In genomic region chr9:58539886-58540285, GRCm38 (mm10) we compare ENCODE assay signal across 9 mouse cellular contexts. TPM values are rescaled to one million over a fixed set of nuclear protein-coding genes. Genes with fewer than 3 reads are reported as not detected.
DNase-seq lines count a peak whose midpoint lies in the region; ATAC-seq and TF ChIP-seq lines count a peak whose summit lies in the region.
"Had no signal": no experiment of that assay in that cellular context is flagged by ENCODE, and none has a peak within 500 bp of the region (broad histone marks: within the 10 kb centered on the region; RNA-seq: fewer than 3 reads in every experiment).

No protein-coding gene starts in this region.

- H3K36me3 ChIP-seq in midbrain, embryonic 10.5 days, result peaks cover 25% of the 10 kb centered on the region
- peaks cover 16% of the 10 kb centered on the region; the same call in 1 of the 2 replicates for H3K36me3 ChIP-seq in midbrain, embryonic 15.5 days (replicated peaks)
- H3K36me3 ChIP-seq in hindbrain, embryonic 14.5 days (replicated peaks; ENCODE audit: control insufficient read depth, insufficient read depth), result peaks cover 27% of the 10 kb centered on the region
- no peaks in the 10 kb centered on the region for H3K36me3 ChIP-seq in liver, embryonic 14.5 days (replicated peaks; ENCODE audit: control insufficient read depth, insufficient read depth, low read depth)

- H3K9me3 ChIP-seq in midbrain, embryonic 10.5 days (replicated peaks), result no peaks in the 10 kb centered on the region
- H3K9me3 ChIP-seq in midbrain, embryonic 15.5 days, result no peaks in the 10 kb centered on the region
- H3K9me3 ChIP-seq in hindbrain, embryonic 14.5 days (ENCODE audit: control insufficient read depth, low read length), result no peaks in the 10 kb centered on the region
- H3K9me3 ChIP-seq in liver, embryonic 14.5 days (ENCODE audit: control insufficient read depth, low read length), result no peaks in the 10 kb centered on the region

- H3K9ac ChIP-seq in midbrain, embryonic 15.5 days, result no peak overlapping the region
- no peak overlapping the region for H3K9ac ChIP-seq in hindbrain, embryonic 14.5 days
- no peak overlapping the region for H3K9ac ChIP-seq in liver, embryonic 14.5 days (replicated peaks)

- TF ChIP-seq CTCF in liver, embryonic 14.5 days (IDR thresholded peaks at IDR 0.05; ENCODE audit: low read depth), result peak; percentile 94

- peak; percentile 43 for DNase-seq in midbrain, embryonic 10.5 days (ENCODE audit: low spot score)
- DNase-seq in ZHBTc4 (ENCODE audit: low read depth, low spot score), result peak; percentile 86
- DNase-seq in cerebellum, postnatal 36 days, result peak; percentile 59 to 78
- peak; percentile 87 for DNase-seq in hindbrain, embryonic 14.5 days (ENCODE audit: low spot score)
- peak; percentile 30 to 48 (median 43) for DNase-seq in liver, embryonic 14.5 days (ENCODE audit: low read depth in 3 of 3, low spot score in 3 of 3)
- peak; percentile 68 for DNase-seq in retina, postnatal 7 days (ENCODE audit: low read depth, low spot score)
- DNase-seq in urinary bladder, adult 18-20 months (ENCODE audit: low spot score in 2 of 2), result no peak

- 51% methylated on average over 5 of the region's 5 CpGs for WGBS in midbrain, embryonic 10.5 days
- 51% methylated on average over 5 of the region's 5 CpGs for WGBS in midbrain, embryonic 15.5 days
- 50% methylated on average over 5 of the region's 5 CpGs for WGBS in hindbrain, embryonic 14.5 days
- WGBS in liver, embryonic 14.5 days (ENCODE audit: insufficient replicate concordance), result 43% methylated on average over 5 of the region's 5 CpGs

- H3K4me1 ChIP-seq in midbrain, embryonic 10.5 days, result peaks cover 10% of the 10 kb centered on the region
- peaks cover 14% of the 10 kb centered on the region; the same call in 1 of the 2 replicates for H3K4me1 ChIP-seq in midbrain, embryonic 15.5 days
- H3K4me1 ChIP-seq in hindbrain, embryonic 14.5 days (replicated peaks; ENCODE audit: control insufficient read depth, insufficient read depth, low read length), result no peaks in the 10 kb centered on the region; the same call in 1 of the 2 replicates
- H3K4me1 ChIP-seq in liver, embryonic 14.5 days (replicated peaks; ENCODE audit: control insufficient read depth in 2 of 2, insufficient read depth in 2 of 2, low read length in 1 of 2), result peaks cover 0 to 5% of the 10 kb centered on the region in 2 experiments; a peak in 2 of 4 replicates

- H3K27me3 ChIP-seq in midbrain, embryonic 10.5 days (ENCODE audit: low read depth, poor library complexity, severe bottlenecking), result no peaks in the 10 kb centered on the region
- no peaks in the 10 kb centered on the region for H3K27me3 ChIP-seq in midbrain, embryonic 15.5 days (replicated peaks)
- H3K27me3 ChIP-seq in hindbrain, embryonic 14.5 days (ENCODE audit: control insufficient read depth, insufficient read depth, low read length), result no peaks in the 10 kb centered on the region
- H3K27me3 ChIP-seq in liver, embryonic 14.5 days (ENCODE audit: control insufficient read depth, insufficient read depth, low read length), result no peaks in the 10 kb centered on the region

- no peak for TF ChIP-seq EP300 in liver, embryonic 14.5 days (IDR thresholded peaks at IDR 0.05; ENCODE audit: low read depth)

- H3K27ac ChIP-seq in midbrain, embryonic 10.5 days (replicated peaks), result no peak overlapping the region
- H3K27ac ChIP-seq in midbrain, embryonic 15.5 days, result no peak overlapping the region
- H3K27ac ChIP-seq in hindbrain, embryonic 14.5 days, result no peak overlapping the region
- H3K27ac ChIP-seq in liver, embryonic 14.5 days, result no peak overlapping the region

- no peak overlapping the region for H3K4me2 ChIP-seq in midbrain, embryonic 15.5 days
- H3K4me2 ChIP-seq in hindbrain, embryonic 14.5 days (replicated peaks), result no peak overlapping the region
- no peak overlapping the region for H3K4me2 ChIP-seq in liver, embryonic 14.5 days (ENCODE audit: low read depth)

- no peak overlapping the region for H3K4me3 ChIP-seq in midbrain, embryonic 10.5 days
- no peak overlapping the region for H3K4me3 ChIP-seq in midbrain, embryonic 15.5 days
- no peak overlapping the region for H3K4me3 ChIP-seq in hindbrain, embryonic 14.5 days (replicated peaks; ENCODE audit: low read length)
- no peak overlapping the region for H3K4me3 ChIP-seq in liver, embryonic 14.5 days (ENCODE audit: insufficient read depth in 1 of 2, low read depth in 2 of 2, low read length in 2 of 2)
- H3K4me3 ChIP-seq: myocyte had no signal

- no peak; the same call in 1 of the 2 replicates for ATAC-seq in midbrain, embryonic 15.5 days (replicated peaks)
- 0 out of 2 replicates have a peak, but pooled peaks have one; percentile 32 for ATAC-seq in hindbrain, embryonic 14.5 days (ENCODE audit: low FRiP score)
- ATAC-seq in liver, embryonic 14.5 days (ENCODE audit: insufficient read depth), result no peak

RNA-seq across cellular contexts. Expression of gene Cd276, which starts 15.4 kb away (rescaled TPM):
- polyA plus RNA-seq in midbrain, embryonic 10.5 days (2016; fragmentation: Nextera tagmentation; extraction: Ambion mirVana), result 24.5 and 26.0 TPM in 2 replicates
- polyA plus RNA-seq in midbrain, embryonic 15.5 days (2015; fragmentation: Nextera tagmentation; extraction: Ambion mirVana), result 33.2 and 35.1 TPM in 2 replicates
- polyA plus RNA-seq in hindbrain, embryonic 14.5 days (2014; fragmentation: Nextera tagmentation; extraction: Ambion mirVana), result 33.4 and 37.6 TPM in 2 replicates
- 0.87 and 1.1 TPM in 2 replicates for polyA plus RNA-seq in liver, embryonic 14.5 days (2012; rRNA removed)
- 1.2 and 1.6 TPM in 2 replicates for polyA plus RNA-seq in liver, embryonic 14.5 days (2014; fragmentation: Nextera tagmentation; extraction: Ambion mirVana)

RNA-seq across cellular contexts. Expression of gene Nptn, which starts 42.2 kb away (rescaled TPM):
- 52.5 and 55.2 TPM in 2 replicates for polyA plus RNA-seq in midbrain, embryonic 10.5 days (2016; fragmentation: Nextera tagmentation; extraction: Ambion mirVana)
- 144 and 149 TPM in 2 replicates for polyA plus RNA-seq in midbrain, embryonic 15.5 days (2015; fragmentation: Nextera tagmentation; extraction: Ambion mirVana)
- polyA plus RNA-seq in hindbrain, embryonic 14.5 days (2014; fragmentation: Nextera tagmentation; extraction: Ambion mirVana), result 209 and 250 TPM in 2 replicates
- polyA plus RNA-seq in liver, embryonic 14.5 days (2012; rRNA removed), result 121 and 145 TPM in 2 replicates
- polyA plus RNA-seq in liver, embryonic 14.5 days (2014; fragmentation: Nextera tagmentation; extraction: Ambion mirVana), result 107 and 112 TPM in 2 replicates

RNA-seq across cellular contexts. Expression of gene Insyn1, which starts 51.5 kb away (rescaled TPM):
- polyA plus RNA-seq in midbrain, embryonic 10.5 days (2016; fragmentation: Nextera tagmentation; extraction: Ambion mirVana), result 0.54 and 1.1 TPM in 2 replicates
- 10.9 and 14.2 TPM in 2 replicates for polyA plus RNA-seq in midbrain, embryonic 15.5 days (2015; fragmentation: Nextera tagmentation; extraction: Ambion mirVana)
- polyA plus RNA-seq in hindbrain, embryonic 14.5 days (2014; fragmentation: Nextera tagmentation; extraction: Ambion mirVana), result 15.1 and 16.7 TPM in 2 replicates
- 0.08 and 0.13 TPM in 2 replicates for polyA plus RNA-seq in liver, embryonic 14.5 days (2012; rRNA removed)
- polyA plus RNA-seq in liver, embryonic 14.5 days (2014; fragmentation: Nextera tagmentation; extraction: Ambion mirVana), result not detected in 2 replicates

Comparison
In these comparisons a context has a peak if more than half of its experiments do, and no peak if none do; other contexts are left out.
1. DNase-seq: peak in midbrain, embryonic 10.5 days (single experiment), ZHBTc4 (single experiment), cerebellum, postnatal 36 days (2 of 2), hindbrain, embryonic 14.5 days (single experiment), liver, embryonic 14.5 days (3 of 3) and retina, postnatal 7 days (single experiment); none in urinary bladder, adult 18-20 months (0 of 2).